In genomic region chr2:27769701-27770100, GRCm38 (mm10) we compare ENCODE assay signal across 16 mouse cellular contexts.
A peak's percentile ranks its signal among the peaks of the same experiment; 100 is the strongest.
DNase-seq lines count a peak whose midpoint lies in the region; ATAC-seq lines count a peak whose summit lies in the region.
"Had no signal": no experiment of that assay in that cellular context is flagged by ENCODE, and none has a peak within 500 bp of the region (broad histone marks: within the 10 kb centered on the region; RNA-seq: fewer than 3 reads in every experiment).

No protein-coding gene starts in this region.

- H3K36me3 ChIP-seq in heart, embryonic 13.5 days, result no peaks in the 10 kb centered on the region
- H3K36me3 ChIP-seq in embryonic facial prominence, embryonic 13.5 days, result no peaks in the 10 kb centered on the region
- no peaks in the 10 kb centered on the region for H3K36me3 ChIP-seq in limb, embryonic 12.5 days

- peaks cover 44% of the 10 kb centered on the region for H3K4me1 ChIP-seq in heart, embryonic 13.5 days
- peaks cover 42% of the 10 kb centered on the region for H3K4me1 ChIP-seq in embryonic facial prominence, embryonic 13.5 days
- H3K4me1 ChIP-seq in limb, embryonic 12.5 days (replicated peaks), result peaks cover 57% of the 10 kb centered on the region
- H3K4me1 ChIP-seq: forebrain, embryonic 13.5 days had no signal

- peak overlapping the region; percentile 14; the same call in 1 of the 2 replicates for H3K9ac ChIP-seq in heart, embryonic 13.5 days
- H3K9ac ChIP-seq in embryonic facial prominence, embryonic 13.5 days, result no peak overlapping the region
- no peak overlapping the region for H3K9ac ChIP-seq in limb, embryonic 12.5 days (replicated peaks)
- H3K9ac ChIP-seq: forebrain, embryonic 13.5 days; liver, postnatal 0 days had no signal

- peaks cover 28% of the 10 kb centered on the region for H3K27me3 ChIP-seq in heart, embryonic 13.5 days (replicated peaks)
- H3K27me3 ChIP-seq in embryonic facial prominence, embryonic 13.5 days, result no peaks in the 10 kb centered on the region
- H3K27me3 ChIP-seq in limb, embryonic 12.5 days, result no peaks in the 10 kb centered on the region

- WGBS in heart, embryonic 13.5 days, result 16% methylated on average over 5 of the region's 5 CpGs
- 11% methylated on average over 5 of the region's 5 CpGs for WGBS in embryonic facial prominence, embryonic 13.5 days
- 14% methylated on average over 5 of the region's 5 CpGs for WGBS in limb, embryonic 12.5 days

- H3K9me3 ChIP-seq in heart, embryonic 13.5 days, result no peaks in the 10 kb centered on the region
- no peaks in the 10 kb centered on the region for H3K9me3 ChIP-seq in embryonic facial prominence, embryonic 13.5 days
- H3K9me3 ChIP-seq in limb, embryonic 12.5 days, result no peaks in the 10 kb centered on the region
- H3K9me3 ChIP-seq: forebrain, embryonic 13.5 days had no signal

- no peak overlapping the region for H3K4me2 ChIP-seq in heart, embryonic 13.5 days
- 0 out of 2 replicates have a peak overlapping the region, but pooled peaks have one; percentile 11 for H3K4me2 ChIP-seq in embryonic facial prominence, embryonic 13.5 days
- peak overlapping the region; percentile 28 for H3K4me2 ChIP-seq in limb, embryonic 12.5 days
- H3K4me2 ChIP-seq: forebrain, embryonic 13.5 days; liver, embryonic 11.5 days had no signal

- DNase-seq in heart, postnatal 36 days, result no peak
- DNase-seq in kidney, postnatal 10 days, result peak; percentile 12
- no peak for DNase-seq in kidney, postnatal 25 days
- DNase-seq in spleen, postnatal 10 days (ENCODE audit: low spot score in 2 of 2), result no peak
- no peak for DNase-seq in thymus, postnatal 10 days (ENCODE audit: low spot score in 2 of 2)
- DNase-seq: adrenal gland, adult 2 months had no signal

- no peak overlapping the region for H3K27ac ChIP-seq in heart, embryonic 13.5 days (replicated peaks)
- no peak overlapping the region for H3K27ac ChIP-seq in embryonic facial prominence, embryonic 13.5 days
- H3K27ac ChIP-seq in limb, embryonic 12.5 days, result peak overlapping the region; percentile 31; the same call in 1 of the 2 replicates
- H3K27ac ChIP-seq: forebrain, embryonic 13.5 days; heart, adult 2 months; macrophage had no signal

- H3K4me3 ChIP-seq in heart, embryonic 13.5 days, result no peak overlapping the region
- H3K4me3 ChIP-seq in embryonic facial prominence, embryonic 13.5 days, result no peak overlapping the region
- no peak overlapping the region for H3K4me3 ChIP-seq in limb, embryonic 12.5 days (replicated peaks)
- H3K4me3 ChIP-seq: forebrain, embryonic 13.5 days; heart, adult 2 months had no signal

- ATAC-seq in heart, embryonic 13.5 days (ENCODE audit: extremely low read depth, insufficient number of reproducible peaks, low FRiP score, low TSS enrichment), result no peak
- ATAC-seq in embryonic facial prominence, embryonic 13.5 days (ENCODE audit: insufficient number of reproducible peaks, insufficient read depth, low FRiP score, low TSS enrichment, low read depth), result no peak
- ATAC-seq in limb, embryonic 12.5 days (ENCODE audit: insufficient number of reproducible peaks, insufficient read depth, low FRiP score, low TSS enrichment, low read depth), result no peak
- ATAC-seq: inflammation-experienced regulatory T-cells, adult 6 months; lung, postnatal 0 days had no signal

- intact Hi-C loops in heart, postnatal 36 days (cut with DNase I), result loop anchor here (5.0 to 10.0 kb wide), 2 partner anchors 485 to 648 kb away; no protein-coding TSS in a partner anchor
